Mouse (Mus musculus) lung, postnatal 0 days (tissue): ENCODE results near the gene Shb. TPM values are rescaled to one million over a fixed set of nuclear protein-coding genes. Genes with fewer than 3 reads are reported as not detected.

ENCODE experiments used
- ATAC-seq: fragments of 200-750 bp; cut with Nextera tagmentation; 2 replicates; pipeline ENCODE4 v1.8.0; 2017; ENCODE audit warnings: moderate library complexity
- DNase-seq: peaks from one replicate; pipeline ENCODE4 v3.0.0-alpha.2; 2016; ENCODE audit warnings: low spot score
- H3K27ac ChIP-seq: fragments of 300-500 bp; sonication (generic); 2 replicates; pipeline ENCODE4 v1.5.1; 2014; ENCODE audit warnings: antibody characterized with exemption, mild to moderate bottlenecking, low read length, mixed read lengths
- H3K27me3 ChIP-seq: fragments of 300-500 bp; sonication (generic); replicated peaks from 2 replicates; pipeline ENCODE4 v1.6.1; 2014; ENCODE audit warnings: low read length, mixed read lengths; ENCODE audit not compliant: insufficient read depth
- H3K36me3 ChIP-seq: fragments of 300-500 bp; sonication (generic); 2 replicates; pipeline ENCODE4 v1.6.1; 2014; ENCODE audit warnings: low read length, mixed read lengths; ENCODE audit not compliant: insufficient read depth
- H3K4me1 ChIP-seq: fragments of 300-500 bp; sonication (generic); 2 replicates; pipeline ENCODE4 v1.6.1; 2014; ENCODE audit warnings: antibody characterized with exemption, low read depth, low read length, mixed read lengths; ENCODE audit not compliant: insufficient read depth
- H3K4me2 ChIP-seq: fragments of 300-500 bp; sonication (generic); replicated peaks from 2 replicates; pipeline ENCODE4 v1.6.1; 2014; ENCODE audit warnings: low read depth, mild to moderate bottlenecking, low read length, moderate library complexity, mixed read lengths
- H3K4me3 ChIP-seq: fragments of 300-500 bp; sonication (generic); 2 replicates; pipeline ENCODE4 v1.5.1; 2014; ENCODE audit warnings: low read depth, low read length
- H3K9ac ChIP-seq: fragments of 300-500 bp; sonication (generic); replicated peaks from 2 replicates; pipeline ENCODE4 v1.6.1; 2014; ENCODE audit warnings: low read depth, mild to moderate bottlenecking
- H3K9me3 ChIP-seq: fragments of 300-500 bp; sonication (generic); 2 replicates; pipeline ENCODE4 v1.6.1; 2016; ENCODE audit warnings: low read length, mixed read lengths
- CTCF ChIP-seq: IDR thresholded peaks from 2 replicates; pipeline ENCODE4 v1.5.1; 2016; ENCODE audit warnings: antibody characterized with exemption, mild to moderate bottlenecking
- EP300 ChIP-seq: IDR thresholded peaks from 2 replicates; pipeline ENCODE4 v1.6.1; 2016; ENCODE audit warnings: antibody characterized with exemption, mild to moderate bottlenecking, control low read depth
- WGBS: fragments of 180-500 bp; shearing (Covaris S2); extraction: QIAGEN DNeasy Blood & Tissue Kit; methylation state at CpG from one replicate; pipeline ENCODE4 v1.1.7; 2014; 5-methylcytosine and 5-hydroxymethylcytosine counted together
- polyA plus RNA-seq: library from polyadenylated mRNA; unstranded; fragments of >200 nt; fragmentation: Nextera tagmentation; extraction: Ambion mirVana; gene quantifications from 2 replicates; pipeline ENCODE4 v1.2.1, GENCODE M21; 2015

Shb gene
- polyA plus RNA-seq, 1 experiment from 2014 or later, result 7.1 TPM

DNA sequence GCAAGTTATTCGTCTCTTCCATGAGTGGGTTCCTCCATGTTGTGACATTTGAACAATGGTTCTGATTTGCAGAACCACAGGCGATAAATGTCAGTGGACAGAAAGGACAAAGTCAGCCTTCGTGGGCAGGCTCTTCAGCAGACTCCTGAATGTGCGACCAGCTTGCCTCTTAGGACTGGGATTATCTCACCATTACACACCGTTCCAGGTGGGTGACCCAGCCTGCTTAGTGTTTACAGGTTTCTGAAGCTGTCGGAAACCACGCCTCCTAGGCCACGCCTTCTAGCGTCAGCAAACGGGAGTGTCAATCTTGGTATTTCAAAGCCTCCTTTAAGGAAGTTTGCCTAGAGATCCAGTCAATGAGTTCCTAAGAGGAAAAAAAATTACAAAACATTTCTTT, 123.0 kb downstream of the Shb start:
- Histone ChIP-seq H3K4me2 (peak overlapping the region; percentile 63), H3K27ac (peak overlapping the region; percentile 95), H3K4me3 (peak overlapping the region; percentile 96), H3K9me3 (no peaks in the 10 kb centered on the region), H3K9ac (peak overlapping the region; percentile 97; the same call in 1 of the 2 replicates), H3K36me3 (0 out of 2 replicates have a peak, but pooled peaks cover under 1% of the 10 kb centered on the region), H3K4me1 (no peaks in the 10 kb centered on the region), H3K27me3 (no peaks in the 10 kb centered on the region)
- WGBS, result 2% methylated on average over 10 of the region's 10 CpGs
- ATAC-seq, result peak; percentile 69
- TF ChIP-seq EP300 (peak; percentile 59), CTCF (peak; percentile 43)
- peak; percentile 95 for DNase-seq

DNA sequence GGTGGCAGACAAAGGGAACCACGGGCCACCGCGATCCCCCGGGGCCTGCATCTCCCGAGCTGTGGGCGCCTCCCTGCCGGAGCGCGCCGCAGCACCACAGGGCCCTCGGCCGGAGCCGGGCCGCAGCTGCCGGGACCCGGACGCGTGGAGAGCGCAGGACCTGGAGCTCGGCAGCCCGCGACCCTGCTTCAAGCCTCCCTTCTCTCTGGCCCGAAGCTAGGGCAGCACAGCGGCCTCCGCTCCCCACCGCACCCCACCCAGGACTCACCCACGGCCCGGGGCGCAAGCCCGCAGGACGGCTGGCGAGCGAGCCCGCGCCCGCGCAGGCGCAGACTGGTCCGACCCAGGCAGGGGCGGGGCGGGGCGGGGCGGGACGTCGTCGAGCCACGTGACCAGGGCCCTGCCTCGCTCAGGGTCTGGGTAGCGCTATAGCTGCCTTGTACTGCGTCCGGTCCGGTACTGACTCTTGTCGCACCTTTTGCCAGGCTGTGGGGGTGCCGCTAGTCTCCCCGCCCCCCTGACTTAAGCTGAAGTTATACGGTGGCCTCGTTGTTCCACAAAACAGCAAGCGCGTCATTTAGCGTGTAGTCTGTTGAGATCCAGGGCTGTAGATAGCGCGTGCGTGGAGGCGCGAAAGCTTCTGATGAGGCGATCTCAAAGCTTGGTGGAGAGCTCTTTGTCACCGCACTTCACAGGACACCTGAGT, 123.7 kb downstream of the Shb start, which contains the start of gene Slc25a51:
Slc25a51 (minus strand) TSS at position 340 of the 706 bp plus-strand sequence.
- H3K36me3 ChIP-seq, result 0 out of 2 replicates have a peak, but pooled peaks cover 4% of the 10 kb centered on the region
- H3K9me3 ChIP-seq, result no peaks in the 10 kb centered on the region
- peak; percentile 96 for ATAC-seq
- WGBS, result under 1% methylated on average over 44 of the region's 67 CpGs
- peak; percentile 98 for DNase-seq
- peak within 1 kb of the TSS; percentile 96 for H3K4me3 ChIP-seq
- no peaks in the 10 kb centered on the region for H3K4me1 ChIP-seq
- H3K27ac ChIP-seq, result peak within 1 kb of the TSS; percentile 95
- peak; percentile 66 for TF ChIP-seq EP300
- no peak; the same call in none of the 2 replicates for TF ChIP-seq CTCF
- H3K27me3 ChIP-seq, result no peaks in the 10 kb centered on the region
- H3K4me2 ChIP-seq, result peak within 1 kb of the TSS; percentile 63
- H3K9ac ChIP-seq, result peak within 1 kb of the TSS; percentile 97

DNA sequence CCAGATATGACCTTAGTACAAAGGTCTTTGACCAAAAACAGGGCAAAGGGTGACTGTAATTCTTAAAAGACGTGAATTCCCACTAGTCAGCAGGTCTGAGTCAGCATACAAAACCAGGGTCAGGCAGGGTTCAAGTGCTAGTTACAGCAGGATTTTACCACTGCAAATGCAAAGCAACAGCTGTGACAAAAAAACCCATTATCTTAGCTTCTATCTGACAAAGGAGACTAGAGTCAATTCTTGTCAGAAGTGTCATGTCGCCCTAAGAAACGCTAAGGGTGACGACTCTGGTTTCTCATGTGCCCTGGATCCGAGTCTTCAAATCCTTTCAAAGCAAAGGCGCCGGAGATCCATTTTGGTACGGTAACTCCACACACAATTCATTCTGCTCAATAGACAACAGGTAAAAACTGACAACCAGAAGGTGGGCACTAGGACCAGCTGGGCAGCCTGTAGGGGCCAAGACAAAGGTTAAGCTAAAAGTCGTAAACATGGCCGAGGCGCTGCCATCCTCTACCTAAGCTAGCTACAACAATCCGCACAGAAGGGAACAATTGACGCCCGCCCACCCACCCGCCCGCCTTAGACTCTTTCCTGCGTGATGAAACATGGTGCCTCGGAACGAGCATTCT, 124.5 kb downstream of the Shb start:
- Histone ChIP-seq H3K36me3 (0 out of 2 replicates have a peak, but pooled peaks cover 4% of the 10 kb centered on the region), H3K9me3 (no peaks in the 10 kb centered on the region), H3K9ac (peak overlapping the region; percentile 97), H3K27me3 (no peaks in the 10 kb centered on the region), H3K4me1 (0 out of 2 replicates have a peak, but pooled peaks cover 2% of the 10 kb centered on the region), H3K4me3 (peak overlapping the region; percentile 96), H3K27ac (peak overlapping the region; percentile 95), H3K4me2 (peak overlapping the region; percentile 63)
- WGBS, result under 1% methylated on average over 19 of the region's 19 CpGs
- no peak; the same call in none of the 2 replicates for ATAC-seq
- peak; percentile 67 for DNase-seq
- TF ChIP-seq EP300 (0 out of 2 replicates have a peak, but pooled peaks have one; percentile 8), CTCF (no peak)

DNA sequence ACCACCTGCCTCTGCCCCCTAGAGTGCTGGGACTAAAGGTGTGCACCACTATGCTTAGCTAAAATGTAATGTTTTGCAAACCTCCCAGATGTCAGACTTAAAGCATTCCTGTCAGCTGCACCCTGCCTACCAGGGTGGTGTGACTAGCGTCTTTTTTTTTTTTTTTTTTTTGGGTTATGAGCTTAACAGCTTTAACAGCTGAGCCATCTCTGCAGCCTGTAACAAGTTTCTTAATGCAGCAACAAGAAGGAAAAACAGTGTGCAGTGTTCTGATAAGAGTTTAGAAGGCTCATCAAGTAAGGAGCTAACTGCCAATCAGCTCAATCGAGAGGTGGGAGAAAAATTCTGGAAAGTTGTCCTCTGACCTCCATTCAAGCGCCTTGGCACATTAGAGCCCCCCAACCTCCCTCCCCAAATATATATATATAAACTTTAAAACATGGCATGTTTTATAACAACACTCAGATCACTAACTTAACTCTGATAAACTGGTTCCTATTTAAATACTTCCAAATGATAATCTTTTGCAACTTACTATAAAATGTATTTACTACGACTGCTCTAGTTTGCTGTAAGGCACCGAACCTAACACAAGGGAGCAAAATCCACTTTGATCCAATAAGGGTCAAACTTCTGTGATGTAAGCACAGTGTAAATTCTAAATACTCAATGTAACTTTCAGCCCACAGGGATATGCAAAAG, 125.1 kb downstream of the Shb start:
- peak overlapping the region; percentile 95 for H3K27ac ChIP-seq
- ATAC-seq (no peak), DNase-seq (no peak)
- 0 out of 2 replicates have a peak, but pooled peaks cover 7% of the 10 kb centered on the region for H3K4me1 ChIP-seq
- peak overlapping the region; percentile 63 for H3K4me2 ChIP-seq
- 0 out of 2 replicates have a peak, but pooled peaks cover 4% of the 10 kb centered on the region for H3K36me3 ChIP-seq
- no peak for TF ChIP-seq EP300
- no peak for TF ChIP-seq CTCF
- peak overlapping the region; percentile 97 for H3K9ac ChIP-seq
- H3K9me3 ChIP-seq, result no peaks in the 10 kb centered on the region
- 37% methylated on average over 5 of the region's 5 CpGs for WGBS
- H3K4me3 ChIP-seq, result peak overlapping the region; percentile 96
- no peaks in the 10 kb centered on the region for H3K27me3 ChIP-seq

DNA sequence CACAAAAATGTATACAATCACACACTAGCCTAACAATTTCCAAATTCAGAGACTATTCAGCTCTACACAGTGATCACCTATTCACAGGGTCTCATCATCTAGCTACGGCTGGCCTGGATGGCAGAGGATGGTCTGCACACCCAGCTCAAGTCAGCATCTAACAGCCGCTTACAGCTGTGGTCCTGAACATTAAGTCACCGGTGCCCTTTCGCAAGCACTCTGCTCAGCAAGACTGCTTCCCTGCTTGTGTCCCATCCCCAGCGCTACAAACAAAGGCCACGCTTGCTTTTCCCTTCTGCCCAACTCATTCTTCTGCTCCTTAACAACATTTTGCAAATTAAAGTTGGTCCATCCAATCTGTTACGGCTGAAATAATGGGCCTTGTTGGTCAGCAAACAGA, 125.9 kb downstream of the Shb start:
- no peak overlapping the region; the same call in 1 of the 2 replicates for H3K9ac ChIP-seq
- WGBS, result 68% methylated on average over 7 of the region's 7 CpGs
- H3K4me3 ChIP-seq, result no peak overlapping the region
- 0 out of 2 replicates have a peak, but pooled peaks cover 4% of the 10 kb centered on the region for H3K36me3 ChIP-seq
- H3K27me3 ChIP-seq, result no peaks in the 10 kb centered on the region
- H3K4me1 ChIP-seq, result 0 out of 2 replicates have a peak, but pooled peaks cover 7% of the 10 kb centered on the region
- H3K27ac ChIP-seq, result no peak overlapping the region
- no peaks in the 10 kb centered on the region for H3K9me3 ChIP-seq
- DNase-seq (peak; percentile 51), ATAC-seq (no peak)
- no peak for TF ChIP-seq CTCF
- TF ChIP-seq EP300, result no peak
- H3K4me2 ChIP-seq, result peak overlapping the region; percentile 63
